Mouse (Mus musculus) activated CD4-positive, CD25-positive, alpha-beta regulatory T cell, adult 9 weeks (primary cell): Measurements from ENCODE around the gene Alyref. TPM values are rescaled to one million over a fixed set of nuclear protein-coding genes. Genes with fewer than 3 reads are reported as not detected.

Experiments
- polyA plus RNA-seq: library from polyadenylated mRNA; unstranded; fragments of 100-300 nt; shearing (Covaris generic); gene quantifications from one replicate; pipeline ENCODE4 v1.2.1, GENCODE M21; 2017

Gene Alyref
- 6.0 TPM for polyA plus RNA-seq

GRCm38 (mm10) chr11:120598283-120598989, at the start of gene Alyref, which contains the start of gene Anapc11:
Alyref (minus strand) TSS chr11:120598365.
Anapc11 (plus strand) TSS chr11:120598421.

GRCm38 (mm10) chr11:120643601-120643987, 45.4 kb upstream of the Alyref start, which contains the start of gene Pycr1:
Pycr1 (minus strand) TSS chr11:120643769.

GRCm38 (mm10) chr11:120633520-120634343, 35.6 kb upstream of the Alyref start, which contains the start of gene Mafg:
Mafg (minus strand) TSS chr11:120633600.

GRCm38 (mm10) chr11:120625152-120625775, 27.1 kb upstream of the Alyref start, which contains the start of gene Sirt7:
Sirt7 (minus strand) TSS chr11:120625240.

GRCm38 (mm10) chr11:120617519-120618112, 19.5 kb upstream of the Alyref start, which contains the start of gene Pcyt2:
Pcyt2 (minus strand) TSS chr11:120617936.

GRCm38 (mm10) chr11:120608241-120609034, 10.3 kb upstream of the Alyref start, which contains the start of gene Npb:
Npb (plus strand) TSS chr11:120608477.

GRCm38 (mm10) chr11:120581490-120582267, 16.5 kb downstream of the Alyref start, which contains the start of gene Arhgdia:
Arhgdia (minus strand) TSS chr11:120581624.

GRCm38 (mm10) chr11:120572752-120573584, 25.2 kb downstream of the Alyref start, which contains the start of gene P4hb:
P4hb (minus strand) TSS chr11:120573253.

GRCm38 (mm10) chr11:120550810-120551440, 47.2 kb downstream of the Alyref start, which contains the start of gene Ppp1r27:
Ppp1r27 (minus strand) TSS chr11:120551132.

GRCm38 (mm10) chr11:120549168-120549945, 48.8 kb downstream of the Alyref start, which contains the start of gene Mcrip1:
Mcrip1 (minus strand) TSS chr11:120549727.

Other genes starting within 250 kb of the Alyref start
- gene Actg1, start 249.8 kb downstream of the Alyref start, polyA plus RNA-seq = 3,099 TPM
- gene Fscn2, start 236.8 kb downstream of the Alyref start, polyA plus RNA-seq = 0.44 TPM
- 28.3 TPM for gene Faap100, start 219.6 kb downstream of the Alyref start, polyA plus RNA-seq
- 10.3 TPM for gene Nploc4, start 160.7 kb downstream of the Alyref start, polyA plus RNA-seq
- gene Tspan10, start 155.7 kb downstream of the Alyref start, polyA plus RNA-seq = not detected
- 0.45 TPM for gene Pde6g, start 144.9 kb downstream of the Alyref start, polyA plus RNA-seq
- gene Oxld1, start 140.3 kb downstream of the Alyref start, polyA plus RNA-seq = 11.6 TPM
- gene Ccdc137, start 140.2 kb downstream of the Alyref start, polyA plus RNA-seq = 51.9 TPM
- 36.2 TPM for gene Arl16, start 130.8 kb downstream of the Alyref start, polyA plus RNA-seq
- gene Mrpl12, start 113.8 kb downstream of the Alyref start, polyA plus RNA-seq = 82.5 TPM
- gene Slc25a10, start 106.5 kb downstream of the Alyref start, polyA plus RNA-seq = 8.4 TPM
- not detected for gene Gcgr, start 67.7 kb downstream of the Alyref start, polyA plus RNA-seq
- 101 TPM for gene Mcrip1, start 48.6 kb downstream of the Alyref start, polyA plus RNA-seq
- gene Ppp1r27, start 47.2 kb downstream of the Alyref start, polyA plus RNA-seq = not detected
- 240 TPM for gene P4hb, start 25.1 kb downstream of the Alyref start, polyA plus RNA-seq
- 868 TPM for gene Arhgdia, start 16.7 kb downstream of the Alyref start, polyA plus RNA-seq
- gene Anapc11, start 56 bp upstream of the Alyref start, polyA plus RNA-seq = 135 TPM
- gene Npb, start 10.1 kb upstream of the Alyref start, polyA plus RNA-seq = 0.55 TPM
- gene Pcyt2, start 19.6 kb upstream of the Alyref start, polyA plus RNA-seq = 156 TPM
- gene Sirt7, start 26.9 kb upstream of the Alyref start, polyA plus RNA-seq = 199 TPM
- gene Mafg, start 35.2 kb upstream of the Alyref start, polyA plus RNA-seq = 11.0 TPM
- gene Pycr1, start 45.4 kb upstream of the Alyref start, polyA plus RNA-seq = 0.64 TPM
- not detected for gene Myadml2, start 49.8 kb upstream of the Alyref start, polyA plus RNA-seq
- gene Notum, start 62.8 kb upstream of the Alyref start, polyA plus RNA-seq = not detected
- gene Aspscr1, start 74.6 kb upstream of the Alyref start, polyA plus RNA-seq = 132 TPM
- gene Cenpx, start 115.4 kb upstream of the Alyref start, polyA plus RNA-seq = 117 TPM
- 70.9 TPM for gene Lrrc45, start 115.6 kb upstream of the Alyref start, polyA plus RNA-seq
- gene Rac3, start 123.1 kb upstream of the Alyref start, polyA plus RNA-seq = not detected
- 19.4 TPM for gene Dcxr, start 128.9 kb upstream of the Alyref start, polyA plus RNA-seq
- gene Cbr2, start 133.7 kb upstream of the Alyref start, polyA plus RNA-seq = not detected
- 1.3 TPM for gene Hmga1b, start 164.4 kb upstream of the Alyref start, polyA plus RNA-seq
- gene Rfng, start 185.8 kb upstream of the Alyref start, polyA plus RNA-seq = 2.7 TPM
- gene Gps1, start 185.9 kb upstream of the Alyref start, polyA plus RNA-seq = 152 TPM
- 70.6 TPM for gene Dus1l, start 198.0 kb upstream of the Alyref start, polyA plus RNA-seq
- gene Fasn, start 226.2 kb upstream of the Alyref start, polyA plus RNA-seq = 68.8 TPM